8 mouse cellular contexts compared by ENCODE assay signal in genomic region chr14:20660827-20661660, GRCm38 (mm10). TPM values are rescaled to one million over a fixed set of nuclear protein-coding genes. Genes with fewer than 3 reads are reported as not detected.
DNase-seq lines count a peak whose midpoint lies in the region; ATAC-seq and TF ChIP-seq lines count a peak whose summit lies in the region.

No protein-coding gene starts in this region.

- peak; percentile 95 for DNase-seq in A20 (ENCODE audit: low read depth, low spot score)
- DNase-seq in heart, embryonic 10.5 days (ENCODE audit: low spot score), result peak; percentile 96
- peak; percentile 94 for DNase-seq in liver
- DNase-seq in spleen, postnatal 4 days (ENCODE audit: low spot score in 2 of 2), result peak; percentile 91 to 95

- no peaks in the 10 kb centered on the region for H3K9me3 ChIP-seq in heart, embryonic 10.5 days
- no peaks in the 10 kb centered on the region for H3K9me3 ChIP-seq in kidney, embryonic 15.5 days (replicated peaks)

- no peak overlapping the region for H3K27ac ChIP-seq in bone marrow macrophage, adult 2 months (ENCODE audit: insufficient read depth, low read depth, low read length)
- peak overlapping the region; percentile 62 for H3K27ac ChIP-seq in embryonic fibroblast, embryonic 13.5 days (ENCODE audit: insufficient read depth, low read length)
- H3K27ac ChIP-seq in heart, embryonic 10.5 days, result peak overlapping the region; percentile 94
- H3K27ac ChIP-seq in kidney, embryonic 15.5 days, result peak overlapping the region; percentile 95

- H3K4me3 ChIP-seq in bone marrow macrophage, adult 2 months (ENCODE audit: insufficient read depth, low read length), result peak overlapping the region; percentile 62
- H3K4me3 ChIP-seq in embryonic fibroblast, embryonic 13.5 days (ENCODE audit: insufficient read depth, low read length), result peak overlapping the region; percentile 77
- peak overlapping the region; percentile 71 for H3K4me3 ChIP-seq in heart, embryonic 10.5 days
- peak overlapping the region; percentile 75 for H3K4me3 ChIP-seq in kidney, embryonic 15.5 days (replicated peaks)

- H3K27me3 ChIP-seq in heart, embryonic 10.5 days (ENCODE audit: insufficient read depth, poor library complexity, severe bottlenecking), result peaks cover 9% of the 10 kb centered on the region
- peaks cover 14% of the 10 kb centered on the region for H3K27me3 ChIP-seq in kidney, embryonic 15.5 days

- WGBS in heart, embryonic 10.5 days, result 3% methylated on average over 52 of the region's 52 CpGs
- under 1% methylated on average over 52 of the region's 52 CpGs for WGBS in kidney, embryonic 15.5 days

- H3K9ac ChIP-seq in kidney, embryonic 15.5 days, result peak overlapping the region; percentile 69

- H3K4me1 ChIP-seq in bone marrow macrophage, adult 2 months (ENCODE audit: control insufficient read depth, insufficient read depth, low read length), result peaks cover 8% of the 10 kb centered on the region
- H3K4me1 ChIP-seq in embryonic fibroblast, embryonic 13.5 days (ENCODE audit: control insufficient read depth, insufficient read depth, low read length), result peaks cover 6% of the 10 kb centered on the region; the same call in 1 of the 2 replicates
- peaks cover 47% of the 10 kb centered on the region for H3K4me1 ChIP-seq in heart, embryonic 10.5 days
- H3K4me1 ChIP-seq in kidney, embryonic 15.5 days, result peaks cover 25% of the 10 kb centered on the region

- TF ChIP-seq CTCF in bone marrow macrophage, adult 2 months (IDR thresholded peaks at IDR 0.05; ENCODE audit: low read depth, low read length), result peak; percentile 43
- TF ChIP-seq CTCF in embryonic fibroblast, embryonic 13.5 days (IDR thresholded peaks at IDR 0.05; ENCODE audit: borderline replicate concordance, insufficient read depth, low read length), result peak; percentile 52; the same call in 1 of the 2 replicates

- H3K4me2 ChIP-seq in kidney, embryonic 15.5 days, result peak overlapping the region; percentile 97

- ATAC-seq in kidney, embryonic 15.5 days (replicated peaks; ENCODE audit: low FRiP score), result peak; percentile 82
- ATAC-seq in monocyte, adult 5-6 weeks (replicated peaks; ENCODE audit: insufficient number of reproducible peaks, low FRiP score, low TSS enrichment, poor library complexity, severe bottlenecking), result peak; percentile 93

- TF ChIP-seq POLR2A in bone marrow macrophage, adult 2 months (IDR thresholded peaks at IDR 0.05; ENCODE audit: borderline replicate concordance, low read depth, low read length), result no peak
- peak; percentile 78 for TF ChIP-seq POLR2A in embryonic fibroblast, embryonic 13.5 days (IDR thresholded peaks at IDR 0.05; ENCODE audit: low read depth, low read length)

- peaks cover 26% of the 10 kb centered on the region for H3K36me3 ChIP-seq in heart, embryonic 10.5 days
- no peaks in the 10 kb centered on the region for H3K36me3 ChIP-seq in kidney, embryonic 15.5 days

RNA-seq across cellular contexts. Expression of gene Myoz1, which starts 4.7 kb away (rescaled TPM):
- 2.4 and 5.1 TPM in 2 replicates for polyA plus RNA-seq in bone marrow macrophage, adult 2 months (2012; ENCODE audit: insufficient read depth, insufficient read length, missing spikeins)
- not detected in 2 replicates for polyA plus RNA-seq in embryonic fibroblast, embryonic 13.5 days (2011; ENCODE audit: insufficient read length, low read depth, missing spikeins)
- 22.8 and 30.3 TPM in 2 replicates for polyA plus RNA-seq in heart, embryonic 10.5 days (2016; fragmentation: Nextera tagmentation; extraction: Ambion mirVana)
- polyA plus RNA-seq in kidney, embryonic 15.5 days (2015; fragmentation: Nextera tagmentation; extraction: Ambion mirVana), result 3.2 and 5.9 TPM in 2 replicates
- 1.1 TPM in 1 of 3 replicates, not detected in the others for total RNA-seq in monocyte, adult 5-6 weeks (2017)

RNA-seq across cellular contexts. Expression of gene Synpo2l, which starts 7.1 kb away (rescaled TPM):
- polyA plus RNA-seq in bone marrow macrophage, adult 2 months (2012; ENCODE audit: insufficient read depth, insufficient read length, missing spikeins), result not detected in 2 replicates
- 0.33 TPM in 1 of 2 replicates, not detected in the other for polyA plus RNA-seq in embryonic fibroblast, embryonic 13.5 days (2011; ENCODE audit: insufficient read length, low read depth, missing spikeins)
- 87.0 and 172 TPM in 2 replicates for polyA plus RNA-seq in heart, embryonic 10.5 days (2016; fragmentation: Nextera tagmentation; extraction: Ambion mirVana)
- polyA plus RNA-seq in kidney, embryonic 15.5 days (2015; fragmentation: Nextera tagmentation; extraction: Ambion mirVana), result 2.2 and 3.3 TPM in 2 replicates
- total RNA-seq in monocyte, adult 5-6 weeks (2017), result not detected in 3 replicates

RNA-seq across cellular contexts. Expression of gene Sec24c, which starts 13.1 kb away (rescaled TPM):
- 64.1 and 73.0 TPM in 2 replicates for polyA plus RNA-seq in bone marrow macrophage, adult 2 months (2012; ENCODE audit: insufficient read depth, insufficient read length, missing spikeins)
- 85.1 and 91.8 TPM in 2 replicates for polyA plus RNA-seq in embryonic fibroblast, embryonic 13.5 days (2011; ENCODE audit: insufficient read length, low read depth, missing spikeins)
- polyA plus RNA-seq in heart, embryonic 10.5 days (2016; fragmentation: Nextera tagmentation; extraction: Ambion mirVana), result 101 and 113 TPM in 2 replicates
- polyA plus RNA-seq in kidney, embryonic 15.5 days (2015; fragmentation: Nextera tagmentation; extraction: Ambion mirVana), result 98.3 and 106 TPM in 2 replicates
- total RNA-seq in monocyte, adult 5-6 weeks (2017), result 156 to 200 TPM (median 191 TPM) in 3 replicates

RNA-seq across cellular contexts. Expression of gene Usp54, which starts 20.2 kb away (rescaled TPM):
- 2.9 and 3.4 TPM in 2 replicates for polyA plus RNA-seq in bone marrow macrophage, adult 2 months (2012; ENCODE audit: insufficient read depth, insufficient read length, missing spikeins)
- 7.1 and 8.4 TPM in 2 replicates for polyA plus RNA-seq in embryonic fibroblast, embryonic 13.5 days (2011; ENCODE audit: insufficient read length, low read depth, missing spikeins)
- polyA plus RNA-seq in heart, embryonic 10.5 days (2016; fragmentation: Nextera tagmentation; extraction: Ambion mirVana), result 7.3 and 7.5 TPM in 2 replicates
- 8.4 and 8.9 TPM in 2 replicates for polyA plus RNA-seq in kidney, embryonic 15.5 days (2015; fragmentation: Nextera tagmentation; extraction: Ambion mirVana)
- 0.57 to 5.1 TPM (median 2.0 TPM) in 3 replicates for total RNA-seq in monocyte, adult 5-6 weeks (2017)

RNA-seq across cellular contexts. Expression of gene Fut11, which starts 33.7 kb away (rescaled TPM):
- 18.5 and 19.0 TPM in 2 replicates for polyA plus RNA-seq in bone marrow macrophage, adult 2 months (2012; ENCODE audit: insufficient read depth, insufficient read length, missing spikeins)
- 14.5 and 24.4 TPM in 2 replicates for polyA plus RNA-seq in embryonic fibroblast, embryonic 13.5 days (2011; ENCODE audit: insufficient read length, low read depth, missing spikeins)
- polyA plus RNA-seq in heart, embryonic 10.5 days (2016; fragmentation: Nextera tagmentation; extraction: Ambion mirVana), result 18.4 and 19.5 TPM in 2 replicates
- 28.5 and 29.2 TPM in 2 replicates for polyA plus RNA-seq in kidney, embryonic 15.5 days (2015; fragmentation: Nextera tagmentation; extraction: Ambion mirVana)
- 5.0 to 9.7 TPM (median 8.2 TPM) in 3 replicates for total RNA-seq in monocyte, adult 5-6 weeks (2017)

Comparison
In these comparisons a context has a peak if more than half of its experiments do, and no peak if none do; other contexts are left out.
1. RNA of gene Synpo2l, which starts 7.1 kb away (polyA plus RNA-seq): 87.0 to 172 TPM in heart, embryonic 10.5 days; 2.2 to 3.3 TPM in kidney, embryonic 15.5 days, 0.33 TPM in embryonic fibroblast, embryonic 13.5 days and not detected in bone marrow macrophage, adult 2 months; every median in the first group is over 10 times any median in the second.
2. Peak in every context shown above with its lines, with median percentiles within 50 percentile points of each other: DNase-seq and H3K4me3 ChIP-seq.